ENCODE assay signal across 7 mouse cellular contexts in genomic region chr17:28013259-28013875, GRCm38 (mm10).
DNase-seq lines count a peak whose midpoint lies in the region; ATAC-seq and TF ChIP-seq lines count a peak whose summit lies in the region.

No protein-coding gene starts in this region.

- no peaks in the 10 kb centered on the region for H3K27me3 ChIP-seq in forebrain, embryonic 15.5 days
- H3K27me3 ChIP-seq in midbrain, embryonic 16.5 days (ENCODE audit: control insufficient read depth, insufficient read depth, low read depth, low read length) = no peaks in the 10 kb centered on the region
- H3K27me3 ChIP-seq in stomach, embryonic 15.5 days (replicated peaks) = no peaks in the 10 kb centered on the region

- H3K4me2 ChIP-seq in forebrain, embryonic 15.5 days (replicated peaks) = peak overlapping the region; percentile 46
- peak overlapping the region; percentile 42 for H3K4me2 ChIP-seq in midbrain, embryonic 16.5 days (ENCODE audit: low read length)
- peak overlapping the region; percentile 31 for H3K4me2 ChIP-seq in stomach, embryonic 15.5 days

- WGBS in forebrain, embryonic 15.5 days = 11% methylated on average over 12 of the region's 12 CpGs
- 19% methylated on average over 12 of the region's 12 CpGs for WGBS in midbrain, embryonic 16.5 days
- 14% methylated on average over 12 of the region's 12 CpGs for WGBS in stomach, embryonic 15.5 days

- H3K36me3 ChIP-seq in ES-E14 (ENCODE audit: control insufficient read depth, insufficient read depth, low read length, poor library complexity, severe bottlenecking) = no peaks in the 10 kb centered on the region; the same call in 1 of the 2 replicates
- peaks cover under 1% of the 10 kb centered on the region; the same call in 1 of the 2 replicates for H3K36me3 ChIP-seq in forebrain, embryonic 15.5 days
- peaks cover 4% of the 10 kb centered on the region; the same call in 1 of the 2 replicates for H3K36me3 ChIP-seq in midbrain, embryonic 16.5 days (ENCODE audit: control insufficient read depth, insufficient read depth, low read length)
- H3K36me3 ChIP-seq in stomach, embryonic 15.5 days = no peaks in the 10 kb centered on the region

- H3K4me3 ChIP-seq in ES-E14 (ENCODE audit: insufficient read depth in 1 of 2, low read depth in 1 of 2, low read length in 2 of 2, poor library complexity in 1 of 2, severe bottlenecking in 1 of 2) = no peak overlapping the region
- H3K4me3 ChIP-seq in forebrain, embryonic 15.5 days = peak overlapping the region; percentile 26
- H3K4me3 ChIP-seq in midbrain, embryonic 16.5 days (ENCODE audit: low read depth, low read length) = no peak overlapping the region
- no peak overlapping the region for H3K4me3 ChIP-seq in stomach, embryonic 15.5 days (replicated peaks)

- DNase-seq in ES-E14 (ENCODE audit: low read depth, low spot score) = peak; percentile 91
- peak; percentile 75 for DNase-seq in adrenal gland, postnatal 14 days
- DNase-seq in hindlimb bud, embryonic 11.5 days (ENCODE audit: extremely low spot score, low read depth, low spot score) = peak; percentile 52
- DNase-seq in liver = peak; percentile 80

- H3K9ac ChIP-seq in ES-E14 (ENCODE audit: insufficient read depth, low read depth, low read length, poor library complexity, severe bottlenecking) = peak overlapping the region; percentile 12; the same call in 1 of the 2 replicates
- H3K9ac ChIP-seq in forebrain, embryonic 15.5 days (replicated peaks) = no peak overlapping the region
- H3K9ac ChIP-seq in midbrain, embryonic 16.5 days (ENCODE audit: low read depth, low read length) = peak overlapping the region; percentile 42; the same call in 1 of the 2 replicates
- H3K9ac ChIP-seq in stomach, embryonic 15.5 days = no peak overlapping the region

- H3K27ac ChIP-seq in ES-E14 (ENCODE audit: insufficient read depth, low read depth, low read length, poor library complexity, severe bottlenecking) = no peak overlapping the region
- peak overlapping the region; percentile 76 for H3K27ac ChIP-seq in forebrain, embryonic 15.5 days (replicated peaks)
- peak overlapping the region; percentile 63 for H3K27ac ChIP-seq in midbrain, embryonic 16.5 days (ENCODE audit: low read length)
- peak overlapping the region; percentile 91 for H3K27ac ChIP-seq in stomach, embryonic 15.5 days

- H3K4me1 ChIP-seq in ES-E14 (ENCODE audit: control insufficient read depth in 2 of 2, insufficient read depth in 2 of 2, low read length in 2 of 2, poor library complexity in 1 of 2) = peaks cover 12 to 22% of the 10 kb centered on the region in 2 experiments
- H3K4me1 ChIP-seq in forebrain, embryonic 15.5 days = peaks cover 36% of the 10 kb centered on the region
- H3K4me1 ChIP-seq in midbrain, embryonic 16.5 days (ENCODE audit: control insufficient read depth, insufficient read depth, low read length) = peaks cover 26% of the 10 kb centered on the region
- H3K4me1 ChIP-seq in stomach, embryonic 15.5 days = peaks cover 45% of the 10 kb centered on the region

- ATAC-seq in forebrain, embryonic 15.5 days (replicated peaks) = peak; percentile 88
- ATAC-seq in midbrain, embryonic 16.5 days = peak; percentile 86
- ATAC-seq in stomach, embryonic 15.5 days (ENCODE audit: insufficient read depth, low FRiP score, low read depth) = peak; percentile 90

- no peaks in the 10 kb centered on the region for H3K9me3 ChIP-seq in ES-E14 (ENCODE audit: control insufficient read depth, insufficient read depth, low read depth, low read length)
- no peaks in the 10 kb centered on the region for H3K9me3 ChIP-seq in forebrain, embryonic 15.5 days
- H3K9me3 ChIP-seq in midbrain, embryonic 16.5 days (replicated peaks; ENCODE audit: control insufficient read depth, low read length, poor library complexity, severe bottlenecking) = no peaks in the 10 kb centered on the region
- no peaks in the 10 kb centered on the region for H3K9me3 ChIP-seq in stomach, embryonic 15.5 days

- in situ Hi-C loops in ES-E14 (cut with MboI; ENCODE audit: low sequenced_read_pairs in 2 of 2, unreplicated experiment in 2 of 2) = no loop called here

TF ChIP-seq in ES-E14, 5 proteins besides CTCF, POLR2A, EP300 and RAD21:
- TF ChIP-seq ZNF384 (IDR thresholded peaks at IDR 0.05; ENCODE audit: low read depth, low read length) = no peak
- no peak for TF ChIP-seq HCFC1 (IDR thresholded peaks at IDR 0.05; ENCODE audit: borderline replicate concordance, insufficient read depth, low read length)
- no peak for TF ChIP-seq ZC3H11A (IDR thresholded peaks at IDR 0.05; ENCODE audit: borderline replicate concordance, low read depth, low read length)
- TF ChIP-seq CHD2 (IDR thresholded peaks at IDR 0.05; ENCODE audit: low read depth, low read length) = no peak
- TF ChIP-seq MAFK (IDR thresholded peaks at IDR 0.05; ENCODE audit: insufficient read depth, low read depth, low read length) = no peak

Comparison
In these comparisons a context has a peak if more than half of its experiments do, and no peak if none do; other contexts are left out.
1. H3K9ac ChIP-seq: peak in ES-E14 (single experiment) and midbrain, embryonic 16.5 days (single experiment); none in forebrain, embryonic 15.5 days (single experiment) and stomach, embryonic 15.5 days (single experiment).
2. Peak in every context shown above with its lines, with median percentiles within 50 percentile points of each other: DNase-seq, ATAC-seq and H3K4me2 ChIP-seq.